Mouse (Mus musculus) spleen, adult 2 months (tissue): ENCODE results near the gene 2700081O15Rik.

Experiments
- CTCF ChIP-seq: fragments of 200-500 bp; IDR thresholded peaks from 2 replicates; pipeline ENCODE4 v1.5.1; 2011; ENCODE audit warnings: mild to moderate bottlenecking, inconsistent platforms; ENCODE audit not compliant: insufficient read depth, insufficient read length, insufficient replicate concordance; ENCODE audit errors: extremely low read depth
- POLR2A ChIP-seq: fragments of 200-500 bp; IDR thresholded peaks from 2 replicates; pipeline ENCODE4 v1.6.1; 2011; ENCODE audit warnings: low read depth, low read length, inconsistent platforms

GRCm38 (mm10) chr19:7467915-7468314 is 50.5 kb downstream of the 2700081O15Rik start:
- TF ChIP-seq CTCF = no peak
- no peak for TF ChIP-seq POLR2A
